Mouse (Mus musculus) liver, embryonic 14.5 days (tissue): ENCODE data around the gene Pdzd8.

ENCODE experiments used
- CTCF ChIP-seq: IDR thresholded peaks from 2 replicates; pipeline ENCODE4 v1.5.1; 2016; ENCODE audit warnings: antibody characterized with exemption, low read depth, control low read depth
- EP300 ChIP-seq: IDR thresholded peaks from 2 replicates; pipeline ENCODE4 v1.6.1; 2016; ENCODE audit warnings: antibody characterized with exemption, low read depth

- peak; percentile 70 for TF ChIP-seq CTCF
- no peak for TF ChIP-seq EP300
These were observed 30.9 kb upstream of the Pdzd8 start for GRCm38 (mm10) chr19:59376481-59376880.
